In the genomic region with DNA sequence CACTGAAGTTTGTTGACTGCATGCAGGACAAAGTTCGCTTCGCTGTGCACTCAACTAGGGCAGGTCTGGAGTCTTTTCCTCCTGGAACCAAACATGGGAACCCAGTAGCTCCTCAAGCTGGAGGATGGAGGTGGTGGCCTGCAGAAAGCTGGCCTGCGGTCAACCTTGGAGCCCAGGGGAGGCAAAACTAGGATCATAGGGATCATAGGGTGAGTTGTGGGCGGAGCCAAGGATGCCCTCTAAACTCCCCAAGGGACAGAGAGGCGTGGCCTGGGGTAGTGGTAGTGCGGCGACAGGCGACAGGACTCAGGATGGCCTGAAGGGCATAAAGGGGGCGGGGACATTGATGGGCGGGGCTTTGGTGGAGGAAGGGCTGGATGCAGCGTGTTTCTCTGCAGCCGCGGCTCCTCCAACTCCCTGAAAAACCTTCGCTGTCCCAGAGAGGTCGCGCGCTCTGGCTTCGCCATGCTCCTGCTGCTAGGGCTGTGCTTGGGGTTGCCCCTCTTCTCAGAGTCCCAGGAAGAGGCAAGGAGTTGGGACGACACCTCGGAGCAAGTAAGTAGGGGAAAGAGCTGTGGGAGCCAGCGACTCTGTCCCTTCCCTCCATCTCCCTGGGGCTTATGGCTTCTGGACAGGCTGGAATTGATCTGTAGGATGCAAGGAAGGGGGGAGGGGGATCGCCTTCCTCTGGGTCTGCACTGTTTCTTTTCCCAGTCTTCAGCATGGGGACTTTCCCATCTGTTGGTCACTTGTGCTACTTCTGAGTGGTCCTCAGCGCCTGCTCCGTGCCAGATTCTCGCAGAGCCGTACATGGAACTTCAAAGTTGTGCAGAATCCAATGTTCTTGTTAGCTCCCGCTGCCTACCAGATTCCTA, we compare ENCODE assay signal across 9 mouse cellular contexts. TPM values are rescaled to one million over a fixed set of nuclear protein-coding genes. Genes with fewer than 3 reads are reported as not detected.
DNase-seq lines count a peak whose midpoint lies in the region; ATAC-seq lines count a peak whose summit lies in the region.
"Had no signal": no experiment of that assay in that cellular context is flagged by ENCODE, and none has a peak within 500 bp of the region (broad histone marks: within the 10 kb centered on the region; RNA-seq: fewer than 3 reads in every experiment).

A gene (plus strand): TSS at position 371 of the 875 bp plus-strand sequence.

- no peak within 1 kb of the TSS for H3K9ac ChIP-seq in liver, embryonic 11.5 days (ENCODE audit: low read depth, low read length)

- peak; percentile 97 for DNase-seq in heart, adult 11 months
- no peak for DNase-seq in heart, adult 8-10 months (ENCODE audit: low spot score)
- peak; percentile 78 for DNase-seq in embryo, embryonic 10 days (ENCODE audit: low spot score)
- DNase-seq in kidney, adult 18-20 months = peak; percentile 64
- peak; percentile 67 for DNase-seq in liver, embryonic 11.5 days (ENCODE audit: low spot score)
- peak; percentile 21 to 34 for DNase-seq in thymus, adult 18-20 months

- H3K27me3 ChIP-seq in liver, embryonic 11.5 days (replicated peaks; ENCODE audit: control insufficient read depth, insufficient read depth, low read length) = no peaks in the 10 kb centered on the region

- ATAC-seq in granulocyte monocyte progenitor cell, adult 5-6 weeks (replicated peaks; ENCODE audit: poor library complexity, severe bottlenecking) = peak; percentile 92
- peak; percentile 91 for ATAC-seq in liver, embryonic 11.5 days (replicated peaks; ENCODE audit: low FRiP score)
- peak; percentile 78 for ATAC-seq in monocyte, adult 5-6 weeks (replicated peaks; ENCODE audit: insufficient number of reproducible peaks, low FRiP score, low TSS enrichment, poor library complexity, severe bottlenecking)

- no peak within 1 kb of the TSS; the same call in 1 of the 2 replicates for H3K27ac ChIP-seq in liver, embryonic 11.5 days (ENCODE audit: low read depth, low read length)

- H3K4me1 ChIP-seq in liver, embryonic 11.5 days (replicated peaks; ENCODE audit: control insufficient read depth, insufficient read depth, low read length) = peaks cover 18% of the 10 kb centered on the region

- peak within 1 kb of the TSS; percentile 44 for H3K4me3 ChIP-seq in liver, embryonic 11.5 days (ENCODE audit: low read depth, low read length)

- no peaks in the 10 kb centered on the region for H3K9me3 ChIP-seq in liver, embryonic 11.5 days (ENCODE audit: control insufficient read depth, low read length)
- H3K9me3 ChIP-seq: G1E had no signal

- 4% methylated on average over 27 of the region's 27 CpGs for WGBS in liver, embryonic 11.5 days

- H3K4me2 ChIP-seq in liver, embryonic 11.5 days = peak within 1 kb of the TSS; percentile 77

- H3K36me3 ChIP-seq in liver, embryonic 11.5 days (ENCODE audit: control insufficient read depth, insufficient read depth, low read length) = no peaks in the 10 kb centered on the region
- H3K36me3 ChIP-seq: G1E had no signal

RNA-seq across cellular contexts. Expression of the gene that starts here (rescaled TPM):
- 1 to 10 TPM; 2.7 to 5.7 (median 4.1) TPM for total RNA-seq in heart, adult 8-10 months (2022)
- total RNA-seq in granulocyte monocyte progenitor cell, adult 5-6 weeks (2014; fragmentation: Nextera tagmentation) = 3.6 and 5.8 TPM in 2 replicates
- 4.7 and 6.2 TPM in 2 replicates for total RNA-seq in granulocyte monocyte progenitor cell, adult 5-6 weeks (2017)
- polyA plus RNA-seq in liver, embryonic 11.5 days (2014; fragmentation: Nextera tagmentation; extraction: Ambion mirVana) = 7.7 and 7.8 TPM in 2 replicates
- total RNA-seq in monocyte, adult 5-6 weeks (2017) = 1.7 to 10.9 TPM (median 3.0 TPM) in 3 replicates
- polyA plus RNA-seq: G1E had no signal
